Mouse (Mus musculus) heart, postnatal 10 days (tissue): ENCODE results near the gene Per2. TPM values are rescaled to one million over a fixed set of nuclear protein-coding genes. Genes with fewer than 3 reads are reported as not detected.

ENCODE experiments used
- DNase-seq, 2 experiments: peaks; one replicate each; pipeline ENCODE4 v3.0.0; 2021
- intact Hi-C: fragments of 180-260 bp; cut with DNase I; formaldehyde crosslinking; loops from one replicate; pipeline ENCODE4 v1.15.1; 2025
- total RNA-seq, 2 experiments: library from RNA; stranded (reverse); gene quantifications; 2 replicates each; pipeline ENCODE4 v1.2.3; 2021

Gene Per2
- total RNA-seq, 2 experiments from 2014 or later: 7.5 to 21.1 TPM

- DNase-seq: no peak
- intact Hi-C loops: loop anchor here (1.0 kb wide), 1 partner anchor 32 kb away; no protein-coding TSS in a partner anchor
Observed at GRCm38 (mm10) chr1:91460564-91460963, 1.4 kb upstream of the Per2 start.

- intact Hi-C loops: loop anchor here (1.0 kb wide), 1 partner anchor 32 kb away; no protein-coding TSS in a partner anchor
- DNase-seq: no peak
Observed at GRCm38 (mm10) chr1:91460069-91460468, 945 bp upstream of the Per2 start.

- intact Hi-C loops: no loop called here
- peak; percentile 62 to 65 for DNase-seq
Observed at GRCm38 (mm10) chr1:91458223-91458861, 782 bp downstream of the Per2 start.

- DNase-seq: no peak
- intact Hi-C loops: no loop called here
Observed at GRCm38 (mm10) chr1:91457698-91458097, 1.4 kb downstream of the Per2 start.

GRCm38 (mm10) chr1:91457116-91457515 is 2.0 kb downstream of the Per2 start:
- no peak for DNase-seq
- intact Hi-C loops: no loop called here

GRCm38 (mm10) chr1:91456301-91456801 is 2.8 kb downstream of the Per2 start:
- peak; percentile 60 to 71 for DNase-seq
- intact Hi-C loops: no loop called here

GRCm38 (mm10) chr1:91455661-91456161 is 3.4 kb downstream of the Per2 start:
- peak; percentile 71 to 72 for DNase-seq
- intact Hi-C loops: no loop called here

- DNase-seq: no peak
- intact Hi-C loops: no loop called here
Observed at GRCm38 (mm10) chr1:91454927-91455326, 4.2 kb downstream of the Per2 start.

GRCm38 (mm10) chr1:91454366-91454765 is 4.8 kb downstream of the Per2 start:
- DNase-seq: no peak
- intact Hi-C loops: no loop called here

GRCm38 (mm10) chr1:91453932-91454331 is 5.2 kb downstream of the Per2 start:
- intact Hi-C loops: no loop called here
- DNase-seq: no peak

- intact Hi-C loops: no loop called here
Observed at GRCm38 (mm10) chr1:91451547-91452084, 7.5 kb downstream of the Per2 start.

GRCm38 (mm10) chr1:91450851-91451250 is 8.3 kb downstream of the Per2 start:
- intact Hi-C loops: no loop called here
- no peak for DNase-seq

More at GRCm38 (mm10) chr1:91451547-91452084, 7.5 kb downstream of the Per2 start:
- no peak for DNase-seq

GRCm38 (mm10) chr1:91448688-91449087 is 10.4 kb downstream of the Per2 start:
- peak; percentile 52 to 69 for DNase-seq
- intact Hi-C loops: no loop called here

- intact Hi-C loops: no loop called here
- no peak for DNase-seq
Observed at GRCm38 (mm10) chr1:91446511-91446910, 12.6 kb downstream of the Per2 start.

GRCm38 (mm10) chr1:91446060-91446459 is 13.1 kb downstream of the Per2 start:
- intact Hi-C loops: no loop called here
- DNase-seq: peak; percentile 84 to 91

- DNase-seq: no peak
- intact Hi-C loops: no loop called here
Observed at GRCm38 (mm10) chr1:91444841-91445830, 14.0 kb downstream of the Per2 start.

GRCm38 (mm10) chr1:91442350-91442990 is 16.7 kb downstream of the Per2 start:
- DNase-seq: no peak
- intact Hi-C loops: no loop called here

- DNase-seq: no peak
- intact Hi-C loops: no loop called here
Observed at GRCm38 (mm10) chr1:91441855-91442254, 17.3 kb downstream of the Per2 start.

GRCm38 (mm10) chr1:91439776-91440175 is 19.3 kb downstream of the Per2 start:
- no peak for DNase-seq
- intact Hi-C loops: no loop called here

GRCm38 (mm10) chr1:91437573-91437972 is 21.6 kb downstream of the Per2 start:
- no peak for DNase-seq
- intact Hi-C loops: no loop called here

GRCm38 (mm10) chr1:91437083-91437400 is 22.1 kb downstream of the Per2 start:
- intact Hi-C loops: no loop called here
- DNase-seq: no peak
